Mouse (Mus musculus) lung, postnatal 0 days (tissue): Measurements from ENCODE around the gene Prmt8. TPM values are rescaled to one million over a fixed set of nuclear protein-coding genes. Genes with fewer than 3 reads are reported as not detected.

ENCODE experiments used
- ATAC-seq: fragments of 200-750 bp; cut with Nextera tagmentation; 2 replicates; pipeline ENCODE4 v1.8.0; 2017; ENCODE audit warnings: moderate library complexity
- DNase-seq: peaks from one replicate; pipeline ENCODE4 v3.0.0-alpha.2; 2016; ENCODE audit warnings: low spot score
- H3K27ac ChIP-seq: fragments of 300-500 bp; sonication (generic); 2 replicates; pipeline ENCODE4 v1.5.1; 2014; ENCODE audit warnings: antibody characterized with exemption, mild to moderate bottlenecking, low read length, mixed read lengths
- H3K27me3 ChIP-seq: fragments of 300-500 bp; sonication (generic); replicated peaks from 2 replicates; pipeline ENCODE4 v1.6.1; 2014; ENCODE audit warnings: low read length, mixed read lengths; ENCODE audit not compliant: insufficient read depth
- H3K36me3 ChIP-seq: fragments of 300-500 bp; sonication (generic); 2 replicates; pipeline ENCODE4 v1.6.1; 2014; ENCODE audit warnings: low read length, mixed read lengths; ENCODE audit not compliant: insufficient read depth
- H3K4me1 ChIP-seq: fragments of 300-500 bp; sonication (generic); 2 replicates; pipeline ENCODE4 v1.6.1; 2014; ENCODE audit warnings: antibody characterized with exemption, low read depth, low read length, mixed read lengths; ENCODE audit not compliant: insufficient read depth
- H3K4me2 ChIP-seq: fragments of 300-500 bp; sonication (generic); replicated peaks from 2 replicates; pipeline ENCODE4 v1.6.1; 2014; ENCODE audit warnings: low read depth, mild to moderate bottlenecking, low read length, moderate library complexity, mixed read lengths
- H3K4me3 ChIP-seq: fragments of 300-500 bp; sonication (generic); 2 replicates; pipeline ENCODE4 v1.5.1; 2014; ENCODE audit warnings: low read depth, low read length
- H3K9ac ChIP-seq: fragments of 300-500 bp; sonication (generic); replicated peaks from 2 replicates; pipeline ENCODE4 v1.6.1; 2014; ENCODE audit warnings: low read depth, mild to moderate bottlenecking
- H3K9me3 ChIP-seq: fragments of 300-500 bp; sonication (generic); 2 replicates; pipeline ENCODE4 v1.6.1; 2016; ENCODE audit warnings: low read length, mixed read lengths
- CTCF ChIP-seq: IDR thresholded peaks from 2 replicates; pipeline ENCODE4 v1.5.1; 2016; ENCODE audit warnings: antibody characterized with exemption, mild to moderate bottlenecking
- EP300 ChIP-seq: IDR thresholded peaks from 2 replicates; pipeline ENCODE4 v1.6.1; 2016; ENCODE audit warnings: antibody characterized with exemption, mild to moderate bottlenecking, control low read depth
- WGBS: fragments of 180-500 bp; shearing (Covaris S2); extraction: QIAGEN DNeasy Blood & Tissue Kit; methylation state at CpG from one replicate; pipeline ENCODE4 v1.1.7; 2014; 5-methylcytosine and 5-hydroxymethylcytosine counted together
- polyA plus RNA-seq: library from polyadenylated mRNA; unstranded; fragments of >200 nt; fragmentation: Nextera tagmentation; extraction: Ambion mirVana; gene quantifications from 2 replicates; pipeline ENCODE4 v1.2.1, GENCODE M21; 2015

Prmt8 gene
- polyA plus RNA-seq, 1 experiment from 2014 or later: 0.80 TPM

GRCm38 (mm10) chr6:127678320-127678719 lies 91.0 kb downstream of the Prmt8 start:
- no peak for TF ChIP-seq EP300
- TF ChIP-seq CTCF: no peak
- no peaks in the 10 kb centered on the region for H3K36me3 ChIP-seq
- no peaks in the 10 kb centered on the region for H3K4me1 ChIP-seq
- no peaks in the 10 kb centered on the region for H3K9me3 ChIP-seq
- no peak for DNase-seq
- H3K27me3 ChIP-seq: no peaks in the 10 kb centered on the region
- no peak overlapping the region for H3K9ac ChIP-seq
- 70% methylated on average over 9 of the region's 9 CpGs for WGBS
- H3K4me2 ChIP-seq: no peak overlapping the region
- no peak for ATAC-seq
- no peak overlapping the region for H3K4me3 ChIP-seq
- H3K27ac ChIP-seq: no peak overlapping the region

DNA sequence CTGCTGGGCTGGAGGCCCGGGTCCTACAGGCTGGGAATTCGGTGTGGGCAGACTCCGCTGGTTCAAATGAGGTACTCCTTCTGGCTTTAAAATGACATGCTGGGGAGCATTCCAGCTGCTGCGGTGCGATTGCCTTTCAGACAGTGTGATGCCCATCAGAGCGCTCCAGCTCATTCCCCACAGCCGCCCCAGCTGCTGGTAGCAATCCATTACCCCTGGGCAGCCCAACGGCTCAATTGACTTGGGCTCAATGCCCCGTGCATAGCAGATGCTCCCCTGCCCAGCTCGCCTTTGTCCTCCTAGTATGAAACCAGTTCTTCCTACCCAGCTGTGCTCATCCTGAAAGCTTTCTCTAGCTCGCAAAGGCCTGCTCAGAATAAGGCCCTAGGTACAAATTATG lies 92.4 kb downstream of the Prmt8 start:
- Histone ChIP-seq H3K9me3 (no peaks in the 10 kb centered on the region), H3K27me3 (no peaks in the 10 kb centered on the region), H3K4me1 (no peaks in the 10 kb centered on the region), H3K36me3 (no peaks in the 10 kb centered on the region), H3K4me2 (no peak overlapping the region), H3K4me3 (no peak overlapping the region), H3K9ac (no peak overlapping the region), H3K27ac (no peak overlapping the region)
- no peak for ATAC-seq
- TF ChIP-seq CTCF (no peak), EP300 (no peak)
- DNase-seq: no peak
- 85% methylated on average over 11 of the region's 11 CpGs for WGBS

DNA sequence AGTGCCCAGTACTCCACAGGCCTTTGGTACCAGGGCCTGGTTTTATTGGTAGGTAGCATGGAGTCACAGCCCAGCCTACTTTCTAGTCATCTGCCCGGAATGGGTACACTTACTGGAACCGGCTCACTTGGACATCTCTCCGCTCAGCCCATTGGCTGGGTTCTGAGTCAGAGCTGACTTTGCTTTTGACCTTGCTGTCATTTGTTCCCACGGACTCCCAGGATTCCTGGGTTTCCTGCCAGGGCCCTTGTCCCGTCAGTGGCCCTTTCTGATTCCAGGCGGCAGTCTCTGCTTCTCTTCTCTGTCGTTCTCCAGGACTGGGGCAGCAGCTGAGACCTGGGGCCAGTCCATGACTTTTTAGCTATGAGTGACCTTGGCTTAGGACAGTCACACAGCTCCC lies 97.2 kb downstream of the Prmt8 start:
- H3K36me3 ChIP-seq: no peaks in the 10 kb centered on the region
- H3K4me1 ChIP-seq: no peaks in the 10 kb centered on the region
- no peak for DNase-seq
- no peaks in the 10 kb centered on the region for H3K9me3 ChIP-seq
- no peak for ATAC-seq
- no peak for TF ChIP-seq CTCF
- no peak for TF ChIP-seq EP300
- H3K4me3 ChIP-seq: no peak overlapping the region
- H3K27ac ChIP-seq: no peak overlapping the region
- WGBS: 67% methylated on average over 7 of the region's 7 CpGs
- no peaks in the 10 kb centered on the region for H3K27me3 ChIP-seq
- H3K9ac ChIP-seq: no peak overlapping the region
- no peak overlapping the region for H3K4me2 ChIP-seq

- no peaks in the 10 kb centered on the region for H3K4me1 ChIP-seq
- H3K27me3 ChIP-seq: no peaks in the 10 kb centered on the region
- no peaks in the 10 kb centered on the region for H3K36me3 ChIP-seq
- TF ChIP-seq CTCF (peak; percentile 14; the same call in 1 of the 2 replicates), EP300 (no peak)
- no peak for DNase-seq
- 96% methylated on average over 4 of the region's 4 CpGs for WGBS
- no peaks in the 10 kb centered on the region for H3K9me3 ChIP-seq
- ATAC-seq: no peak
- no peak overlapping the region for H3K4me3 ChIP-seq
- no peak overlapping the region for H3K4me2 ChIP-seq
- no peak overlapping the region for H3K27ac ChIP-seq
- no peak overlapping the region for H3K9ac ChIP-seq
These were observed 99.2 kb downstream of the Prmt8 start for GRCm38 (mm10) chr6:127670031-127670430.

DNA sequence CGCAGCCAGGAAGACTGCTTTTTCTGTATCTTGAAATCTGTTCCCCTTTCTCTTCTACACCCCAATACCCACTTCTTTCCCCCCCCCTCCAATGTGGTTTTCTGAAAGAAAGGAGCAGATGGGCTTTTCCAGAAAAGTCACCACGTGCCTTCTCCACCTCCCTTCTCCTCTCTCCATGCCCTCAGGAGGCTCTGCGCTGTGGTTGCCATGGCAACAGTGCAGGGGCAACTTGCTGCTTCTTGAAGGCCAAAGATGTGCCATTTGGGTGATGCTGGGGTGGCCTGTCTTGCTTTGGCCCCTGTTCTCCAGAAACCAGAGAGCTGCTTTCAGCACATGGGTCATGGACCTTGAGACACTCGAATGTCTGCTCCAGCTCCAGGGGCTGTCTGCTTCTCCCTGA lies 100.0 kb downstream of the Prmt8 start:
- 76% methylated on average over 4 of the region's 4 CpGs for WGBS
- no peak for TF ChIP-seq EP300
- no peak for TF ChIP-seq CTCF
- Histone ChIP-seq H3K36me3 (no peaks in the 10 kb centered on the region), H3K9ac (no peak overlapping the region), H3K4me2 (no peak overlapping the region), H3K4me1 (no peaks in the 10 kb centered on the region), H3K4me3 (no peak overlapping the region), H3K27ac (no peak overlapping the region), H3K9me3 (no peaks in the 10 kb centered on the region), H3K27me3 (no peaks in the 10 kb centered on the region)
- no peak for ATAC-seq
- DNase-seq: no peak

DNA sequence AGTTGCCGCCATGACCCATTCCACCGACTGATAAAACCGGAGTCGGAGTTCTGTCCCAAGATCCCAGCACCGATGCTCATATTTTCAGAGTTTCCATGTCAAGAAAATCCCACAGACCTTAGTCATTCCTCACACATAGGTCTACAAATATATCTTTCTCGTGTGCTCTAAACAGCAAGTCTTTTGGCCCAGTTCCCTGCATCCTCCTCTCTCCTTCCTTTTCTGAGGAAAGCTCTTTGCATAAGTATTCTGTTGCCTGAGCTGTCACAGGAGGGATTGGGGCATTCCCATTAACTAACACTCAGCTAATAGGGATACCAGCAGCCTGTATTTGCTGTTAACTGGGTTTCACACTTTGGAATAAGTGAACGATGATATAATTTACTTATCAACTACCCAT lies 106.0 kb downstream of the Prmt8 start:
- H3K9ac ChIP-seq: no peak overlapping the region
- H3K27me3 ChIP-seq: no peaks in the 10 kb centered on the region
- ATAC-seq: no peak
- H3K9me3 ChIP-seq: no peaks in the 10 kb centered on the region
- DNase-seq: no peak
- WGBS: 46% methylated on average over 7 of the region's 7 CpGs
- H3K4me1 ChIP-seq: no peaks in the 10 kb centered on the region
- no peak overlapping the region for H3K4me3 ChIP-seq
- H3K36me3 ChIP-seq: no peaks in the 10 kb centered on the region
- no peak overlapping the region for H3K4me2 ChIP-seq
- H3K27ac ChIP-seq: no peak overlapping the region
- TF ChIP-seq CTCF (no peak), EP300 (no peak)

DNA sequence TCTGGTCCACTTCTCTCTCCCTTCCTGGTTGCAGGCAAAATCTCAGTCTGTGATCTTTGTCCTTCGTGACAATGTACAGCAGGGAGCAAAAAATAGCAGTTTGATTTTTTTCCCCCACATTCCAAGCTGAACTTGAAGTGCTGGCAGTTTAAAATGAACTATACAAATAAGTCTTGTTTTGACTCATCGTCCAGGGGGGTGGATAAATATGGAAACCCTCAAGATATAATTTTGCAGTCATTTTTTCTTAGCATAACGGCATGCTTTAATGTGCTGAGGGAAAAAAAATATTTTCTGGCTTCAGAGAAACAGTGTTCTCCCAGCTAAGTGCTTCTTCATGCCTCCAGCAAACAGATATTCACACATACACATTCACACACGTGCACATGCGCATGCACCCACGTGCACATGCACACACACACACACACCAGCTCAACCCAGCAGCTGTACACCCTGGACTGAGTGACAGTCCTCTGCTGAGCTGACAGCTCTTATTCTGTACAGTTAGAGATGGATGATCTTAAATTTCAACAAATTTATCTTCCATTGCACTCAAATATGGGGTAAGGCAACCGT lies 107.5 kb downstream of the Prmt8 start:
- H3K27me3 ChIP-seq: no peaks in the 10 kb centered on the region
- H3K4me1 ChIP-seq: no peaks in the 10 kb centered on the region
- H3K36me3 ChIP-seq: no peaks in the 10 kb centered on the region
- no peak overlapping the region for H3K4me3 ChIP-seq
- TF ChIP-seq CTCF (no peak), EP300 (no peak)
- no peak overlapping the region for H3K4me2 ChIP-seq
- ATAC-seq: no peak
- no peaks in the 10 kb centered on the region for H3K9me3 ChIP-seq
- H3K27ac ChIP-seq: no peak overlapping the region
- DNase-seq: no peak
- H3K9ac ChIP-seq: no peak overlapping the region
- 68% methylated on average over 7 of the region's 7 CpGs for whole genome bisulfite sequencing
